Mouse (Mus musculus) MEL (cell line): ENCODE results near the gene Tox3.

Experiments
- CHD1 ChIP-seq: IDR thresholded peaks from 2 replicates; pipeline ENCODE4 v1.6.1; 2012; ENCODE audit warnings: low read depth, mild to moderate bottlenecking, inconsistent platforms, low read length, improper control_type of control experiment
- CTCF ChIP-seq, 3 experiments: IDR thresholded peaks in 2 of 3; conservative IDR thresholded peaks in 1 of 3; 2 replicates each; pipeline ENCODE4 v1.5.1; 2011 to 2012; ENCODE audit warnings: low read length in 3 of 3, low read depth in 2 of 3, mild to moderate bottlenecking in 2 of 3, improper control_type of control experiment in 1 of 3, inconsistent platforms in 1 of 3, mixed read lengths in 1 of 3, moderate library complexity in 1 of 3; ENCODE audit not compliant: control insufficient read depth in 1 of 3, insufficient read depth in 1 of 3, poor library complexity in 1 of 3, severe bottlenecking in 1 of 3
- E2F4 ChIP-seq: IDR thresholded peaks from 2 replicates; pipeline ENCODE4 v1.6.1; 2011; ENCODE audit warnings: low read depth, low read length, improper control_type of control experiment, borderline replicate concordance
- EP300 ChIP-seq, 2 experiments: IDR thresholded peaks; 2 replicates each; pipeline ENCODE4 v1.6.1; 2011; ENCODE audit warnings: improper control_type of control experiment in 2 of 2, low read length in 2 of 2, low read depth in 1 of 2, mild to moderate bottlenecking in 1 of 2
- ETS1 ChIP-seq: IDR thresholded peaks from 2 replicates; pipeline ENCODE4 v1.6.1; 2012; ENCODE audit warnings: low read depth, mild to moderate bottlenecking, inconsistent platforms, low read length, improper control_type of control experiment, moderate library complexity
- GATA1 ChIP-seq: IDR thresholded peaks from 2 replicates; pipeline ENCODE4 v1.6.1; 2011; ENCODE audit warnings: low read depth, low read length, improper control_type of control experiment
- KAT2A ChIP-seq: conservative IDR thresholded peaks from 2 replicates; pipeline ENCODE4 v1.6.1; 2012; ENCODE audit warnings: low read depth, low read length, improper control_type of control experiment, inconsistent platforms
- POLR2A ChIP-seq, 2 experiments: IDR thresholded peaks; 2 replicates each; pipeline ENCODE4 v1.6.1; 2011 to 2012; ENCODE audit warnings: low read length in 2 of 2, mild to moderate bottlenecking in 2 of 2, control low read depth in 1 of 2, improper control_type of control experiment in 1 of 2, low read depth in 1 of 2, moderate library complexity in 1 of 2; ENCODE audit not compliant: control insufficient read depth in 1 of 2, insufficient read depth in 1 of 2, poor library complexity in 1 of 2
- POLR2AphosphoS2 ChIP-seq: IDR thresholded peaks from 2 replicates; pipeline ENCODE4 v1.6.1; 2011; ENCODE audit warnings: low read length, improper control_type of control experiment
- TCF12 ChIP-seq: IDR thresholded peaks from 2 replicates; pipeline ENCODE4 v1.6.1; 2014; ENCODE audit warnings: low read depth, mild to moderate bottlenecking, inconsistent platforms, low read length, improper control_type of control experiment, moderate library complexity
- ZKSCAN1 ChIP-seq: IDR thresholded peaks from 2 replicates; pipeline ENCODE4 v1.6.1; 2012; ENCODE audit warnings: low read depth, mild to moderate bottlenecking, inconsistent platforms, low read length, improper control_type of control experiment, moderate library complexity
- ZMIZ1 ChIP-seq: IDR thresholded peaks from 2 replicates; pipeline ENCODE4 v1.6.1; 2012; ENCODE audit warnings: low read depth, mild to moderate bottlenecking, inconsistent platforms, low read length, improper control_type of control experiment, moderate library complexity

DNA sequence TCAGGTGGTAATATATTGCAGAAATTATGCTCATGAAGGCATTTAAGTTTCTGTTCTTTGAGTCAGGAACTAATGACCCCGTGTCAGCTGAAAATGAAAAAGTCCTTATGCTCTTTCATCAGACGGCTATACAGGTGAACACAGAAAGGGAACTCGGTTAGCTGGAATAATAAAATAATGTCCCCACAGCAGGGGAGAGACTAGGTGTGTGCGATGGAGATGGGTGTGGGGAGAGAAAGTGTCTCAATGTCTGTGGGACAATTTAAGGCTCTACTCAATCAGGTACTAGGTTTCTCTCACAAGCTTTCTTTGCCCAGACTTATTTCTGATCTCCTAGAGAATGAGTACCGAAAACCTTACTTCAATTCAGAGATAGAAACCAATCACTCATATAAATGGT is 103.0 kb downstream of the Tox3 start:
- TF ChIP-seq ZKSCAN1 (no peak), CTCF (IDR thresholded peaks at IDR 0.05 in 2 of 3, conservative IDR thresholded peaks at IDR 0.05 in 1 of 3; ENCODE audit: control insufficient read depth in 1 of 3, insufficient read depth in 1 of 3, low read depth in 2 of 3, low read length in 3 of 3, poor library complexity in 1 of 3, severe bottlenecking in 1 of 3) (no peak), GATA1 (no peak), TCF12 (no peak), ZMIZ1 (no peak), E2F4 (no peak), EP300 (IDR thresholded peaks at IDR 0.05; ENCODE audit: low read depth in 1 of 2, low read length in 2 of 2) (no peak), CHD1 (no peak), POLR2A (IDR thresholded peaks at IDR 0.05; ENCODE audit: control insufficient read depth in 1 of 2, insufficient read depth in 1 of 2, low read depth in 1 of 2, low read length in 2 of 2, poor library complexity in 1 of 2) (no peak), ETS1 (no peak), POLR2AphosphoS2 (no peak), KAT2A (no peak)
